Mouse (Mus musculus): ENCODE results near the gene Nf1. TPM values are rescaled to one million over a fixed set of nuclear protein-coding genes. Genes with fewer than 3 reads are reported as not detected.
A peak's percentile ranks its signal among the peaks of the same experiment; 100 is the strongest.
"Not testable (repeated sequence)": the region's sequence is repeated elsewhere in the genome, so short reads cannot be mapped to it uniquely, and the experiment has no call there.

Nf1 gene
- total and polyA plus RNA-seq, 2 experiments from 2014 or later: 7.3 to 83.0 TPM

- WGBS: 49% methylated on average over 1 of the region's 1 CpGs
- H3K36me3 ChIP-seq (ENCODE audit: insufficient read depth, low read length): no peaks in the 10 kb centered on the region
- no peak overlapping the region for H3K27ac ChIP-seq (ENCODE audit: low read depth, low read length)
- H3K9me3 ChIP-seq (ENCODE audit: low read length): no peaks in the 10 kb centered on the region
- H3K27me3 ChIP-seq (ENCODE audit: insufficient read depth, low read length): no peaks in the 10 kb centered on the region
- DNase-seq (ENCODE audit: low spot score): peak; percentile 64
- no peaks in the 10 kb centered on the region for H3K4me1 ChIP-seq (ENCODE audit: insufficient read depth, low read length)
- H3K4me3 ChIP-seq (ENCODE audit: low read depth, low read length): no peak overlapping the region
- TF ChIP-seq CTCF (IDR thresholded peaks at IDR 0.05): peak; percentile 95
- H3K9ac ChIP-seq (replicated peaks; ENCODE audit: low read length, poor library complexity, severe bottlenecking): no peak overlapping the region
- ATAC-seq (ENCODE audit: low FRiP score): no peak
- no peak overlapping the region for H3K4me2 ChIP-seq (ENCODE audit: low read depth, low read length, poor library complexity, severe bottlenecking)
Measured at GRCm38 (mm10) chr11:79296167-79296566, 43.3 kb upstream of the Nf1 start.

- no peak within 1 kb of the TSS for H3K4me2 ChIP-seq (ENCODE audit: low read depth, low read length, poor library complexity, severe bottlenecking)
- H3K27me3 ChIP-seq (ENCODE audit: insufficient read depth, low read length): no peaks in the 10 kb centered on the region
- ATAC-seq (ENCODE audit: low FRiP score): no peak
- H3K36me3 ChIP-seq (ENCODE audit: insufficient read depth, low read length): no peaks in the 10 kb centered on the region
- DNase-seq (ENCODE audit: low spot score): no peak
- no peaks in the 10 kb centered on the region for H3K4me1 ChIP-seq (ENCODE audit: insufficient read depth, low read length)
- H3K4me3 ChIP-seq (ENCODE audit: low read depth, low read length): no peak within 1 kb of the TSS
- H3K27ac ChIP-seq (ENCODE audit: low read depth, low read length): no peak within 1 kb of the TSS
- no peaks in the 10 kb centered on the region for H3K9me3 ChIP-seq (ENCODE audit: low read length)
- H3K9ac ChIP-seq (replicated peaks; ENCODE audit: low read length, poor library complexity, severe bottlenecking): no peak within 1 kb of the TSS
- TF ChIP-seq CTCF (IDR thresholded peaks at IDR 0.05): no peak
- WGBS: 79% methylated on average over 5 of the region's 5 CpGs
Measured at GRCm38 (mm10) chr11:79296856-79297491, 42.5 kb upstream of the Nf1 start, which contains the start of gene Gm9964. TSS of gene Gm9964 (minus strand) at chr11:79296906.

- no peaks in the 10 kb centered on the region for H3K4me1 ChIP-seq (ENCODE audit: insufficient read depth, low read length)
- peak; percentile 52 for TF ChIP-seq CTCF (IDR thresholded peaks at IDR 0.05)
- DNase-seq (ENCODE audit: low spot score) (peak; percentile 10), ATAC-seq (ENCODE audit: low FRiP score) (no peak)
- no peak overlapping the region for H3K4me2 ChIP-seq (ENCODE audit: low read depth, low read length, poor library complexity, severe bottlenecking)
- no peak overlapping the region for H3K4me3 ChIP-seq (ENCODE audit: low read depth, low read length)
- no peaks in the 10 kb centered on the region for H3K27me3 ChIP-seq (ENCODE audit: insufficient read depth, low read length)
- H3K36me3 ChIP-seq (ENCODE audit: insufficient read depth, low read length): no peaks in the 10 kb centered on the region
- H3K9me3 ChIP-seq (ENCODE audit: low read length): no peaks in the 10 kb centered on the region
- 80% methylated on average over 9 of the region's 9 CpGs for WGBS
- H3K27ac ChIP-seq (ENCODE audit: low read depth, low read length): no peak overlapping the region
- no peak overlapping the region for H3K9ac ChIP-seq (replicated peaks; ENCODE audit: low read length, poor library complexity, severe bottlenecking)
Measured at GRCm38 (mm10) chr11:79299719-79300431, 39.6 kb upstream of the Nf1 start.

GRCm38 (mm10) chr11:79303109-79303508, 36.4 kb upstream of the Nf1 start:
- H3K9ac ChIP-seq (replicated peaks; ENCODE audit: low read length, poor library complexity, severe bottlenecking): no peak overlapping the region
- H3K4me2 ChIP-seq (ENCODE audit: low read depth, low read length, poor library complexity, severe bottlenecking): no peak overlapping the region
- no peak for TF ChIP-seq CTCF (IDR thresholded peaks at IDR 0.05)
- no peak overlapping the region for H3K27ac ChIP-seq (ENCODE audit: low read depth, low read length)
- no peaks in the 10 kb centered on the region for H3K36me3 ChIP-seq (ENCODE audit: insufficient read depth, low read length)
- no peak overlapping the region for H3K4me3 ChIP-seq (ENCODE audit: low read depth, low read length)
- ATAC-seq (ENCODE audit: low FRiP score) (no peak), DNase-seq (ENCODE audit: low spot score) (no peak)
- 73% methylated on average over 6 of the region's 6 CpGs for WGBS
- H3K9me3 ChIP-seq (ENCODE audit: low read length): no peaks in the 10 kb centered on the region
- H3K27me3 ChIP-seq (ENCODE audit: insufficient read depth, low read length): no peaks in the 10 kb centered on the region
- no peaks in the 10 kb centered on the region for H3K4me1 ChIP-seq (ENCODE audit: insufficient read depth, low read length)

GRCm38 (mm10) chr11:79304245-79304644, 35.2 kb upstream of the Nf1 start:
- 85% methylated on average over 4 of the region's 4 CpGs for WGBS

GRCm38 (mm10) chr11:79305697-79306340, 33.7 kb upstream of the Nf1 start:
- 84% methylated on average over 9 of the region's 9 CpGs for WGBS
- ATAC-seq (ENCODE audit: low FRiP score) (no peak), DNase-seq (ENCODE audit: low spot score) (no peak)
- TF ChIP-seq CTCF (IDR thresholded peaks at IDR 0.05): no peak
- Histone ChIP-seq H3K36me3 (ENCODE audit: insufficient read depth, low read length) (no peaks in the 10 kb centered on the region), H3K27me3 (ENCODE audit: insufficient read depth, low read length) (no peaks in the 10 kb centered on the region), H3K27ac (ENCODE audit: low read depth, low read length) (no peak overlapping the region), H3K4me2 (ENCODE audit: low read depth, low read length, poor library complexity, severe bottlenecking) (no peak overlapping the region), H3K4me1 (ENCODE audit: insufficient read depth, low read length) (no peaks in the 10 kb centered on the region), H3K9me3 (ENCODE audit: low read length) (no peaks in the 10 kb centered on the region), H3K9ac (replicated peaks; ENCODE audit: low read length, poor library complexity, severe bottlenecking) (no peak overlapping the region), H3K4me3 (ENCODE audit: low read depth, low read length) (no peak overlapping the region)

More at GRCm38 (mm10) chr11:79304245-79304644, 35.2 kb upstream of the Nf1 start:
- not testable (repeated sequence) for H3K9me3 ChIP-seq (ENCODE audit: low read length); H3K27me3 ChIP-seq (ENCODE audit: insufficient read depth, low read length); H3K4me3 ChIP-seq (ENCODE audit: low read depth, low read length); H3K9ac ChIP-seq (replicated peaks; ENCODE audit: low read length, poor library complexity, severe bottlenecking); H3K36me3 ChIP-seq (ENCODE audit: insufficient read depth, low read length); H3K4me2 ChIP-seq (ENCODE audit: low read depth, low read length, poor library complexity, severe bottlenecking); H3K4me1 ChIP-seq (ENCODE audit: insufficient read depth, low read length); DNase-seq (ENCODE audit: low spot score); H3K27ac ChIP-seq (ENCODE audit: low read depth, low read length); ATAC-seq (ENCODE audit: low FRiP score)

Measured in midbrain, postnatal 0 days (tissue).